8 mouse cellular contexts compared by ENCODE assay signal in the genomic region with DNA sequence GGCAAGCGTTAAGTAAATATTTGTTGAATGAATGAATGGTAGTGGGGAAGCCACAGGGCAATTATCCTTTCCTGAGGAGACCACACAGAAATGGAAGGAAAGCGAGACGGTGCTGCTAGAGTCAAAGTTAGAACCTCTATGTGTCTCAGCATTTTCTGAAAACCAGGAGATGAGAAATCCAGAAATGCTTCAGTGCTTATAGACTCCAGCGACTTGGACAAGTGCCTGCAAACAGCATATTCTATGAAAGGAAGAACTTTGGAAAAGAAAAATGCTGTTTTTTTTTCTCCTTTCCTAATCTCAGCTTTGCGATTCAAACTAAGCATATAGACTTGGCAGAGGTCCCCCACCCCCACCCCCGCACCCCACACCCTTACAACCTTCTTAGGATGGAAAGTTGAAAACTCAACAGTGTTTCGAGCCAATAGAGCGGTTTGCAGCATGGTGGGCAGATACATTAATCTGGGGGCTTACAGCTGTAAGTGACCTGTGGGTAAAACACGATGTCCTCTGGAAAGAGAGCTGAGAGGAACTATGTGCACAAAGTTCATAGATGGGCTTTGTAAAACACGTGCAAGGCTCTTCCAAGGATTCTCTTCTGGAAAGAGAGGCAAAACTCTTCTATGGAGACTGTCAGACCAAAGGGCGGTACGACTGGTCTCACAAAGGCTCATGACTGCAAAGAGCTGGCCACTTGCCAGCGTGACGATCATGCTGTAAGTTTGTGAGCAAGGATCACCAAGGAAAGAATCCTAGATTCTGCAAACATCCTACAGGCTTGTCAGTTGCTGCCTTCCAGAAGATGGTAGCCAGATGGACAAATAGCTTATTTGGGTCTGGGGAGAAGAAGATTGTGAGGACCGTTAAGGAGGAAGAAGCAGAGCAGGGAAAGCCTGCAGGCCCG. TPM values are rescaled to one million over a fixed set of nuclear protein-coding genes. Genes with fewer than 3 reads are reported as not detected.
DNase-seq lines count a peak whose midpoint lies in the region; ATAC-seq lines count a peak whose summit lies in the region.

No protein-coding gene starts in this region.

- H3K36me3 ChIP-seq in forebrain, embryonic 12.5 days (replicated peaks), result no peaks in the 10 kb centered on the region
- H3K36me3 ChIP-seq in forebrain, embryonic 10.5 days (replicated peaks), result no peaks in the 10 kb centered on the region
- H3K36me3 ChIP-seq in heart, embryonic 11.5 days (ENCODE audit: control insufficient read depth, insufficient read depth, low read length), result no peaks in the 10 kb centered on the region

- DNase-seq in forebrain, embryonic 10.5 days (ENCODE audit: extremely low spot score, low spot score), result no peak
- DNase-seq in retina, postnatal 1 day, result peak; percentile 29
- no peak for DNase-seq in retina, embryonic 14.5 days (ENCODE audit: low spot score)
- DNase-seq in large intestine, adult 2 months (ENCODE audit: low read depth, low spot score), result peak; percentile 14
- DNase-seq in T-cell, adult 2 months (ENCODE audit: low spot score), result no peak

- H3K9ac ChIP-seq in forebrain, embryonic 12.5 days, result no peak overlapping the region
- no peak overlapping the region for H3K9ac ChIP-seq in heart, embryonic 11.5 days (ENCODE audit: low read depth, low read length)

- H3K4me3 ChIP-seq in forebrain, embryonic 12.5 days (replicated peaks), result no peak overlapping the region
- no peak overlapping the region for H3K4me3 ChIP-seq in forebrain, embryonic 10.5 days
- H3K4me3 ChIP-seq in heart, embryonic 11.5 days (ENCODE audit: low read depth, low read length), result no peak overlapping the region

- no peaks in the 10 kb centered on the region for H3K27me3 ChIP-seq in forebrain, embryonic 12.5 days
- no peaks in the 10 kb centered on the region for H3K27me3 ChIP-seq in forebrain, embryonic 10.5 days (ENCODE audit: poor library complexity, severe bottlenecking)
- H3K27me3 ChIP-seq in heart, embryonic 11.5 days (ENCODE audit: control insufficient read depth, insufficient read depth, low read length), result no peaks in the 10 kb centered on the region

- WGBS in forebrain, embryonic 12.5 days, result 55% methylated on average over 16 of the region's 16 CpGs
- 65% methylated on average over 16 of the region's 16 CpGs for WGBS in forebrain, embryonic 10.5 days
- WGBS in heart, embryonic 11.5 days (ENCODE audit: insufficient replicate concordance), result 53% methylated on average over 16 of the region's 16 CpGs
- 47% methylated on average over 16 of the region's 16 CpGs for WGBS in large intestine, adult 2 months

- peak overlapping the region; percentile 26 for H3K4me2 ChIP-seq in forebrain, embryonic 12.5 days
- peak overlapping the region; percentile 42 for H3K4me2 ChIP-seq in heart, embryonic 11.5 days

- H3K4me1 ChIP-seq in forebrain, embryonic 12.5 days, result peaks cover 6% of the 10 kb centered on the region; the same call in 1 of the 2 replicates
- H3K4me1 ChIP-seq in forebrain, embryonic 10.5 days, result peaks cover 8% of the 10 kb centered on the region
- no peaks in the 10 kb centered on the region for H3K4me1 ChIP-seq in heart, embryonic 11.5 days (ENCODE audit: control insufficient read depth, insufficient read depth, low read length)

- no peak for ATAC-seq in forebrain, embryonic 12.5 days (ENCODE audit: low FRiP score)
- no peak for ATAC-seq in heart, embryonic 11.5 days (replicated peaks; ENCODE audit: insufficient number of reproducible peaks, low FRiP score, low TSS enrichment)
- ATAC-seq in granulocyte monocyte progenitor cell, adult 5-6 weeks (replicated peaks; ENCODE audit: poor library complexity, severe bottlenecking), result no peak

- H3K27ac ChIP-seq in forebrain, embryonic 12.5 days, result no peak overlapping the region
- no peak overlapping the region for H3K27ac ChIP-seq in forebrain, embryonic 10.5 days
- H3K27ac ChIP-seq in heart, embryonic 11.5 days (ENCODE audit: low read depth, low read length), result no peak overlapping the region

- no peaks in the 10 kb centered on the region for H3K9me3 ChIP-seq in forebrain, embryonic 12.5 days
- no peaks in the 10 kb centered on the region for H3K9me3 ChIP-seq in forebrain, embryonic 10.5 days
- H3K9me3 ChIP-seq in heart, embryonic 11.5 days (replicated peaks; ENCODE audit: control insufficient read depth, low read length), result no peaks in the 10 kb centered on the region

RNA-seq across cellular contexts. Expression of gene Sem1, which starts 44.6 kb away (rescaled TPM):
- 251 and 256 TPM in 2 replicates for polyA plus RNA-seq in forebrain, embryonic 12.5 days (2016; fragmentation: Nextera tagmentation; extraction: Ambion mirVana)
- polyA plus RNA-seq in forebrain, embryonic 10.5 days (2016; fragmentation: Nextera tagmentation; extraction: Ambion mirVana), result 241 and 247 TPM in 2 replicates
- polyA plus RNA-seq in heart, embryonic 11.5 days (2014; fragmentation: Nextera tagmentation; extraction: Ambion mirVana), result 213 and 221 TPM in 2 replicates
- 24.0 and 24.9 TPM in 2 replicates for polyA plus RNA-seq in large intestine, adult 2 months (2012; rRNA removed)
- 196 and 212 TPM in 2 replicates for total RNA-seq in granulocyte monocyte progenitor cell, adult 5-6 weeks (2014; fragmentation: Nextera tagmentation)
- total RNA-seq in granulocyte monocyte progenitor cell, adult 5-6 weeks (2017), result 205 and 224 TPM in 2 replicates

Comparison
In these comparisons a context has a peak if more than half of its experiments do, and no peak if none do; other contexts are left out.
1. DNase-seq: peak in retina, postnatal 1 day (single experiment) and large intestine, adult 2 months (single experiment); none in forebrain, embryonic 10.5 days (single experiment), retina, embryonic 14.5 days (single experiment) and T-cell, adult 2 months (single experiment).